Mouse (Mus musculus) left cerebral cortex, adult 2 months (tissue): ENCODE measurements at regions not wholly inside any gene's neighbourhood (a gene's known extent, or its start where the extent isn't known, plus 50 kb on each side); places are given as distances from the start of the nearest gene placed in this dataset.

Experiments used
- DNase-seq, 2 experiments: peaks; one replicate each; pipeline ENCODE4 v3.0.0; 2021 to 2022; ENCODE audit warnings: low spot score in 2 of 2, mixed read lengths in 1 of 2; ENCODE audit errors: extremely low spot score in 1 of 2
- H3K27ac ChIP-seq: fragments of 200-600 bp; 2 replicates; pipeline ENCODE4 v1.8.1; 2022
- H3K4me3 ChIP-seq: fragments of 200-600 bp; 2 replicates; pipeline ENCODE4 v1.8.1; 2022
- CTCF ChIP-seq: fragments of 200-600 bp; IDR thresholded peaks from 2 replicates; pipeline ENCODE4 v1.8.1; 2022; ENCODE audit warnings: antibody characterized with exemption, mild to moderate bottlenecking, moderate library complexity
- intact Hi-C: fragments of 180-260 bp; cut with DNase I; formaldehyde crosslinking; loops from one replicate; pipeline ENCODE4 v1.15.1; 2025

- Histone ChIP-seq H3K4me3 (no peak overlapping the region), H3K27ac (no peak overlapping the region)
- intact Hi-C loops: no loop called here
- TF ChIP-seq CTCF: no peak
- no peak for DNase-seq
Measured at GRCm38 (mm10) chr8:74639276-74639675, 233.7 kb upstream of the Isx start.

- no peak for DNase-seq
- H3K4me3 ChIP-seq: no peak overlapping the region
- intact Hi-C loops: no loop called here
- H3K27ac ChIP-seq: no peak overlapping the region
- TF ChIP-seq CTCF: no peak
Measured at GRCm38 (mm10) chr8:74640636-74641035, 232.3 kb upstream of the Isx start.

GRCm38 (mm10) chr8:74659950-74660349 is 213.0 kb upstream of the Isx start:
- intact Hi-C loops: no loop called here
- no peak for TF ChIP-seq CTCF
- Histone ChIP-seq H3K4me3 (no peak overlapping the region), H3K27ac (no peak overlapping the region)
- DNase-seq: no peak

- intact Hi-C loops: no loop called here
- TF ChIP-seq CTCF: no peak
- DNase-seq: no peak
- H3K27ac ChIP-seq: no peak overlapping the region
- no peak overlapping the region for H3K4me3 ChIP-seq
Measured at GRCm38 (mm10) chr8:74688342-74688741, 184.6 kb upstream of the Isx start.

DNA sequence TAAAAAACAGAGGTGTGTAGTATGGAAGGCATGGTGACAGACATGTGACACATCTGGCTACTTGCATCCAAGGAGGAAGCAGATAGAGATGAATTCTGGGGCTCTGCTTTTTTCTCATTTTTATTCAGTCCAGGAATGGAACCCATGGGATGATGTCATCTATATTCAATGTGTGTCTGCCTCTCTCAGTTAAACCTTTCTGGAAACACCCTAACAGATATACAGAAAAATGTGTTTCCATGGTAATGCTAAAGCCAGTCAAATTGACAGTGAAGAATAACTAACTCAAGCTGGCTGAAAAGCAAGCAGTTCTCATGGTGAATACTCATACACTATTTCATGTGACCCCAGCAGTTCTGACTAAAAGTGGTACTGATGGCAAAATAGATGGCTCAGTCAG is 177.0 kb upstream of the Isx start:
- Histone ChIP-seq H3K4me3 (no peak overlapping the region), H3K27ac (no peak overlapping the region)
- no peak for TF ChIP-seq CTCF
- no peak for DNase-seq
- intact Hi-C loops: no loop called here

- intact Hi-C loops: no loop called here
Measured at GRCm38 (mm10) chr8:74697317-74697716, 175.7 kb upstream of the Isx start.

DNA sequence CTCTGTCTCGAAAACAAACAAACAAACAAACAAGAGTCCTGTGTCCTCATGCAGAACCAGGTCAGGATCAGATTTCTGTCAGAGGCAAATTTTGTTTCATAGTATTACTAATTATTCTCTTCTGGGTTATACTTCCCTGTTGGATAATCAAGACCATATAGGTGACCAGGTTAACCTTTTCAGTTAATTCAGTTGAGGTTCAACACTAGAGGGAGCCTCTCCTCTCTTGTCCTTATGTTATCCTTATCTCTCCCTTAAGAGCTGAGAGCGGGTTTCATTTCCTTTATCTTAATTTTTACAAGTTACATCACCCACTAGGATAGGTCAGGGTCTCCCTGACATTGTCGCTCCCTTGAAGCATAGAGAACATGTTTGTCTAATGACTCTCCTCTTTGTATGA is 160.4 kb upstream of the Isx start:
- H3K4me3 ChIP-seq: no peak overlapping the region
- intact Hi-C loops: loop anchor here (5.0 kb wide), 2 partner anchors 140 to 210 kb away; no protein-coding TSS in a partner anchor
- no peak overlapping the region for H3K27ac ChIP-seq
- DNase-seq: no peak
- peak; percentile 39 for TF ChIP-seq CTCF

More at GRCm38 (mm10) chr8:74697317-74697716, 175.7 kb upstream of the Isx start:
- Histone ChIP-seq H3K27ac (no peak overlapping the region), H3K4me3 (no peak overlapping the region)
- no peak for TF ChIP-seq CTCF
- DNase-seq: no peak

GRCm38 (mm10) chr8:74716030-74716429 is 156.9 kb upstream of the Isx start:
- no peak for DNase-seq
- TF ChIP-seq CTCF: no peak
- H3K27ac ChIP-seq: no peak overlapping the region
- intact Hi-C loops: no loop called here
- no peak overlapping the region for H3K4me3 ChIP-seq

DNA sequence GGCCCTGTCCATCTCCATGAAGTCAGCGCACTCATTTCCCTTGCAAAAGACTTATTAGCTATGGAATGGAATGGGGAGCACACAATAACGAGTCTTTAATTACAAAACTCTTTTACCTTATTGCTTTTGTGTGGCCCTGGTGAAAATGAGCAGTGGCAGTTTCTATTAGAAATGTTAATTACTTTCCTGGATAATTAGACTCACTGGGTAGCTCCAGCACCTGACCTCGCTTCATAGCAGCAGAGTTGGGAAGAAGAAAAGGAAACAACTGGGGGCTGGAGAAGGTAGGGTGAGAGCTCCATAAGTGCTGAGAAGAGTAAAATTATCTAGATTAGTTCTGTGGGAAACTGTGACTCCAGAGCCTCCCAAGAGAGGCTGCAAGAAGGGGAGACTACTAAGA is 108.2 kb upstream of the Isx start:
- intact Hi-C loops: no loop called here
- no peak for DNase-seq
- no peak overlapping the region for H3K27ac ChIP-seq
- H3K4me3 ChIP-seq: no peak overlapping the region
- TF ChIP-seq CTCF: no peak

DNA sequence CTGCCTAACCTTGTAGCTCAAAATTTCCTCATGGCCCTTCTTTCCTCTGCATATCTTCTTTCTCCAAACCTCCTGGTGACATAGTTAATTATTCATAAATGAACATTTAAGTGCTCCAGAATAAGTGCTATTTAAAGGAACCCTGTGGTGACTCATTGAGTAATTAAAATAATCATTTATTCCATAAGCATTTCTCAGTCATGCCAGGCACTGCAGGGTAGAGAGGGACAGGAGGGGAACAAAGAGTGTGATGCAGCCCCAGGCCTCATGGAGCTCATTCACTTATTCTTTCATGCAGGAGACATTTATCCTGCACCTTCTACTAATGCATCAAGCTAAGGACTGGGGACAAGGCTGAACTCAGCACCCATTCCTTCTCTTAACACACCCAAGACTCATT is 97.4 kb upstream of the Isx start:
- DNase-seq: no peak
- Histone ChIP-seq H3K4me3 (no peak overlapping the region), H3K27ac (no peak overlapping the region)
- intact Hi-C loops: no loop called here
- no peak for TF ChIP-seq CTCF

- intact Hi-C loops: no loop called here
- no peak for TF ChIP-seq CTCF
Measured at GRCm38 (mm10) chr8:74781087-74781486, 91.9 kb upstream of the Isx start.

GRCm38 (mm10) chr8:74808685-74809084 is 64.3 kb upstream of the Isx start:
- intact Hi-C loops: no loop called here
- no peak overlapping the region for H3K4me3 ChIP-seq
- TF ChIP-seq CTCF: no peak

More at GRCm38 (mm10) chr8:74781087-74781486, 91.9 kb upstream of the Isx start:
- DNase-seq: no peak
- H3K27ac ChIP-seq: no peak overlapping the region
- H3K4me3 ChIP-seq: no peak overlapping the region

DNA sequence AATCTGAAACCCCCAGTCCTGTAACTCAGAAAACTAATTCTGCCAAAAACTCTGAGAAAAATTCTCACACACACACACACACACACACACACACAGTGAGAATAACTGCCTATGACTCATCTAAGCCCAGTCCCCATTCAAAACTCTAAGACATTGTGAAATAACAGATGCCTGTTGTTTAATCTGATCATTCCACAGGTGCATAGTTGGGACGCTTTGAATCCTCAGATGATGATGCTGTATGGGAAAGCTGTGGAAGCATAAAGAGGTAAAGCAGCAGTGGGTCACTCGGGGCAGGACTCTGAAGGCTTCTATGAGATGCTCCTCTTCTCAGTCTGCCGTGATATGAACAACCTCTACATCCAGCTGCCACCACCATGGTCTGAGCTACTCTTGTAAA is 62.9 kb upstream of the Isx start:
- Histone ChIP-seq H3K4me3 (no peak overlapping the region), H3K27ac (no peak overlapping the region)
- no peak for DNase-seq
- TF ChIP-seq CTCF: no peak
- intact Hi-C loops: no loop called here

More at GRCm38 (mm10) chr8:74808685-74809084, 64.3 kb upstream of the Isx start:
- H3K27ac ChIP-seq: no peak overlapping the region
- no peak for DNase-seq

- no peak for DNase-seq
- TF ChIP-seq CTCF: peak; percentile 43
- H3K4me3 ChIP-seq: no peak overlapping the region
- no peak overlapping the region for H3K27ac ChIP-seq
- intact Hi-C loops: no loop called here
Measured at GRCm38 (mm10) chr8:74818434-74818833, 54.5 kb upstream of the Isx start.
